Mouse (Mus musculus) testis, adult 2 months (tissue): ENCODE results near the gene Leng1.

Source experiments
- CTCF ChIP-seq: fragments of 200-500 bp; IDR thresholded peaks from 2 replicates; pipeline ENCODE4 v1.5.1; 2012; ENCODE audit warnings: low read depth, mild to moderate bottlenecking, inconsistent platforms, low read length, moderate library complexity; ENCODE audit not compliant: control insufficient read depth, insufficient read depth, insufficient replicate concordance
- POLR2A ChIP-seq: fragments of 200-500 bp; IDR thresholded peaks from 2 replicates; pipeline ENCODE4 v1.6.1; 2012; ENCODE audit warnings: low read depth, mild to moderate bottlenecking, inconsistent platforms, low read length, moderate library complexity; ENCODE audit not compliant: control insufficient read depth

- TF ChIP-seq CTCF (no peak), POLR2A (no peak)
Measured at GRCm38 (mm10) chr7:3643843-3644242, 21.8 kb downstream of the Leng1 start.
